Mouse (Mus musculus): ENCODE data around the gene Pdrg1. TPM values are rescaled to one million over a fixed set of nuclear protein-coding genes. Genes with fewer than 3 reads are reported as not detected.

Gene Pdrg1
- total RNA-seq (2023) = 75.9 TPM

GRCm38 (mm10) chr2:153014758-153015593, at the start of gene Pdrg1:
Gene Pdrg1, minus strand, starts transcription at chr2:153015427.

GRCm38 (mm10) chr2:153031126-153032082, 16.2 kb upstream of the Pdrg1 start, which contains the start of gene Xkr7:
Gene Xkr7, plus strand, starts transcription at chr2:153031852.

GRCm38 (mm10) chr2:152962091-152962793, 53.0 kb downstream of the Pdrg1 start, which contains the start of gene Ttll9:
Gene Ttll9, plus strand, starts transcription at chr2:152962485.

Other genes with a start within 250 kb of the Pdrg1 start
- gene Bcl2l1, start 183.7 kb downstream of the Pdrg1 start, total RNA-seq (2023) = 15.6 TPM
- gene Tpx2, start 167.5 kb downstream of the Pdrg1 start, total RNA-seq (2023) = 1.5 TPM
- not detected for gene Mylk2, start 104.1 kb downstream of the Pdrg1 start, total RNA-seq (2023)
- not detected for gene Foxs1, start 82.2 kb downstream of the Pdrg1 start, total RNA-seq (2023)
- gene Dusp15, start 63.7 kb downstream of the Pdrg1 start, total RNA-seq (2023) = not detected
- not detected for gene Ttll9, start 52.9 kb downstream of the Pdrg1 start, total RNA-seq (2023)
- not detected for gene Xkr7, start 16.4 kb upstream of the Pdrg1 start, total RNA-seq (2023)
- not detected for gene Ccm2l, start 50.5 kb upstream of the Pdrg1 start, total RNA-seq (2023)
- gene Hck, start 93.0 kb upstream of the Pdrg1 start, total RNA-seq (2023) = 13.5 TPM
- gene Tm9sf4, start 145.9 kb upstream of the Pdrg1 start, total RNA-seq (2023) = 77.3 TPM
- gene Tspyl3, start 210.0 kb upstream of the Pdrg1 start, total RNA-seq (2023) = 17.5 TPM
- 18.5 TPM for gene Plagl2, start 226.0 kb upstream of the Pdrg1 start, total RNA-seq (2023)
- 28.0 TPM for gene Pofut1, start 226.1 kb upstream of the Pdrg1 start, total RNA-seq (2023)

Measured in CD8-positive naive resting alpha-beta T cell, adult 57 days (primary cell).